Mouse (Mus musculus): ENCODE results near the gene 1110059G10Rik.

Gene 1110059G10Rik

DNA sequence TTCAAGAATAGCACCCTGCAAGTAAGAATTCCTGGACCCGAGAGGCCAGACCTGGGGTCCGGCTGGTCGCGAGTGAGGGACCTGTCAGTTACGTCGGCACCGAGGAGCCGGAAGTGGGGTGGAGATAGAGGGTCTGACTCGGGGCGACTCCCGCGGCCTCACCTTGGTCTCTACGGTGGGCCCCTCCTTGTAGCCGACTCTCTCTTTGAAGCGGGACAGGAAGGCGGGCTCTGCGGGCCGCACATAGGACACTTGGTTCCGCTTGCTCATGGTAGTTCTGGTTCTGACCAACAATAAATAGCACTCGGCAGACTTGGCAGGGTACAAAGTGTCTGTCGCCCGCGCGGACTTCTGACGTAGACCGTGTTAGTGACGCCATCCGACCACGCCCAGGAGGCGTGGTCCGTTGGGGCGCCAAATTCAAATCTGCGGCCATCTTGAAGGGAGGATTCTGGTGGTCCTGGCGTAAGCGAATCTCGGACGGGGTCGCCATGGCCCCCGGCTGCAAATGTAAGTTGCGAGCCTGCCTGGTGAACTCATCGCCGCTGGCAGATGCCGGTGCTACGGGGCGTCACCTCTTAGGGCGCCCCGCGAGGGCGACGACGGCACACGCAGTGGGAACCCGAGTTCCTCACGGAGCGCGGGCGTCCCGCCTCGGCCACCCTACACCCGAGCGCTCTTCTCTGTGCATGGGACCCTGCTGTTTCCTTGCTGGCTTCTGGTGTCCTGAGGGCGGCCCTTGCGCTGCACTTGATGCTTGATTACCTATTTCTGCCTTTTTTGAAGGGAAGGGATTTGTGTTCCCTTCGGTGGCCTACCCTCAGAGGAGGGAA is at the start of gene 1110059G10Rik, which contains the start of gene Kif15:
1110059G10Rik (minus strand) TSS at position 358 of the 833 bp plus-strand sequence.
Kif15 (plus strand) TSS at position 404 of the 833 bp plus-strand sequence.
- in situ Hi-C loops (cut with MseI, MboI) = no loop called here

DNA sequence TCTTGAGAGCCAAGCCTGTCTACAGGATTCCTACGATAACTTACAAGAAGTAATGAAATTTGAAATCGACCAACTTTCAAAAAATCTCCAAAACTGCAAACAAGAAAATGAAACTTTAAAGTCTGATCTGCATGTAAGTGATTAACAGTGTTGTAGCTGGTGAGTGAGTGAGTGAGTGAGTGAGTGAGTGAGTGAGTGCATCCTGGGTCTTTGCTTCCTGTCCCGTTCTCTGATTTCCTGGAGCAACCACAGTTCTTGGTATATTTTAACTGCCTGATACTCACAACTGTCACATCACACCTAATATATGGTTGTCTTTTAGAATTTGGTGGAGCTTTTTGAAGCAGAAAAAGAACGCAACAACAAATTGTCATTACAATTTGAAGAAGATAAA is 48.4 kb upstream of the 1110059G10Rik start:
- in situ Hi-C loops (cut with MseI, MboI) = no loop called here

DNA sequence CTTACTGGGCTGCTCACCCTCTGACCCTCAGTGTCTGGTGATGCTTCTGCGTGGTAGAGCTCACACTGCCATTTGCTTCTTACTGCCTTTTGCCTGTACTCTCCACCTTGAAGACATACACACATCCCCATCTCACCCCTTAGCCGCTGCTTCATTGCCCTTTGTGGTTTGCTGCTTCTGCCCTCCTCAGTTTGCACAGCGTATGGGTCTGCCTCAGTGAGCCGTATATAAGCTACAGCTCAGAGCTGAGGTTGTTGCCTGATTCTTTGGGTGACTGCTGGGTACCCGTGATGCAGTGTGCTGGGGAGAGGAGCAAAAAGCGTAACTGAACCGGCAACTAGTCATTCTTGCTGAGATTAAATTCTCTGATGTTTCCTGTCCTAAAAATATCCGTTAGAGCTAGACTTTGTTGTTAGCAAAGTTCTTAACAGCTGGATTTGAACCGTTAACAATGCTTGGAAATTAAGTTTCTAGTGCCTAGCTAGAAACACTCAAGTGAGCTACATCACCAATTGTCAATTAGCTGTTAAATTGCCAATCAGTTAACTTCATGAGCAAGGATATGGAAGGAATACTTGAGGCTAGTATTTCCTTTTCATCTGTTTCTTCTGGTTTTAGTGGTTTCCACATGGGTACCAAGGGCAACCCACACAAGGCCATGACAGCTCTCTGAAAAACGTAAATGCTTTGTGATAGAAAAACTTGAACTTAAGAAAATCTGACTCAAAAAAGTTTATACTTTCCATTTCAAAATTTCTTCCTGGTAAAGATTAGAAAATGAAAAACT is 47.8 kb upstream of the 1110059G10Rik start:
- in situ Hi-C loops (cut with MseI, MboI) = no loop called here

DNA sequence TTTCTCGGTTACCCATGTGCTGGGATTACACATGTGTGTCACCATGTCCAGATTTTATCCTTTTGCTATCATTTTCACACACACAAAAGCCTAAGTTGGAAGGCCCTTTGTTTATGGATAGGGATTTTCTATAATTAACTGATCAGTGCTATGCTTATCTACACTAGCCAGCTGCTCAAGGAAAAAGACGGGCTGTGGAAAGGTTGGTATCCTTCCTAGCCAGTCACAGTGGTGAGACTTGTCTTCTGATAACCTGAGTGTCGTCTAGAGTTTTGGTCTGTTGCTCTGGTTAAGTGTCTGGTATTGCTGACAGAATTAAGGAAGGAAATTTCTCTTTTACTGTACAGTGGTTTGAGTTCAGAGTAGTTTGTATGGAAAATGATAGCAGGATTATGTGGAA is 21.9 kb downstream of the 1110059G10Rik start:
- in situ Hi-C loops (cut with MseI, MboI) = no loop called here

DNA sequence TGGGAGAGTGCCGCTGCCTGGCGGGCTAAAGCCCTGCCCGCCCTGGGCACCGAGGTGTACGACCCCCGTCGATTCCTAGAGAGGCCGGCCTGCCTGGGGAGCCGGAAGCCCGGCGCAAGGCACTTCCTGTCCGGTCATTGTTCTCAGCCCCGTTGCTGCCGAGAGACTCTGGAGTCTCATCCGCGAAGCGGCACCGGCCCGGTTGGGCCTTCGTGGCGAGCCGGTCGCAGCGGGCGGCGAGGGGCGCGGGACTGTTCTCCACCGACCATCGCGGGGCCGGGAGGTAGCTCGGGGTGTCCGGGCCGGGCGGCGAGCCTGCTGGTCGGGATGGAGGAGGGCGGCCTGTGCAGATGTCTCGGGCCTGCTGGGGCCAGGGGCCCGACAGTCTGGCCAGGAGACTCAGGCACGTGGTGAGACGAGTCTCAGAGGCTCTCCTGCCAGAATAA is 27.8 kb downstream of the 1110059G10Rik start, which contains the start of gene Zfp105:
Zfp105 (plus strand) TSS at position 137 of the 446 bp plus-strand sequence.
- in situ Hi-C loops (cut with MseI, MboI) = no loop called here

DNA sequence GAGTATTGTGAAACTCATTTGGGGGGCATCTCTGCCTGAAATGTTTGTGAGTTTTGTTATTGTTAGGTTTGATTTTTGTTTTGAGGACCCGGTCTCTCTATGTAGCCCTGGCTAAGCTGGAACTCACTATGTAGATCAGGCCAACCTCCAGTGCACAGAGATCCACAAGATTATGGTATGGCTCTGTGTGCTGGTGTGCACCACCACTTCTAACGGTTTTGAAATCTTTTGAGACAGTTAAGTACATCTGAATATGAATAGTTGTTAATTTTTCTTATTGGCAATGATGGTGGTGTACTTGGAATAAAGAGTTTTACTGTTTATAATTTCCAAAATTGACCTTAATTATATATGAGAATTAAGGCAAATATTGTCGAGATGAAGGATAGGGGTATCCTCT is 28.4 kb downstream of the 1110059G10Rik start:
- in situ Hi-C loops (cut with MseI, MboI) = no loop called here

DNA sequence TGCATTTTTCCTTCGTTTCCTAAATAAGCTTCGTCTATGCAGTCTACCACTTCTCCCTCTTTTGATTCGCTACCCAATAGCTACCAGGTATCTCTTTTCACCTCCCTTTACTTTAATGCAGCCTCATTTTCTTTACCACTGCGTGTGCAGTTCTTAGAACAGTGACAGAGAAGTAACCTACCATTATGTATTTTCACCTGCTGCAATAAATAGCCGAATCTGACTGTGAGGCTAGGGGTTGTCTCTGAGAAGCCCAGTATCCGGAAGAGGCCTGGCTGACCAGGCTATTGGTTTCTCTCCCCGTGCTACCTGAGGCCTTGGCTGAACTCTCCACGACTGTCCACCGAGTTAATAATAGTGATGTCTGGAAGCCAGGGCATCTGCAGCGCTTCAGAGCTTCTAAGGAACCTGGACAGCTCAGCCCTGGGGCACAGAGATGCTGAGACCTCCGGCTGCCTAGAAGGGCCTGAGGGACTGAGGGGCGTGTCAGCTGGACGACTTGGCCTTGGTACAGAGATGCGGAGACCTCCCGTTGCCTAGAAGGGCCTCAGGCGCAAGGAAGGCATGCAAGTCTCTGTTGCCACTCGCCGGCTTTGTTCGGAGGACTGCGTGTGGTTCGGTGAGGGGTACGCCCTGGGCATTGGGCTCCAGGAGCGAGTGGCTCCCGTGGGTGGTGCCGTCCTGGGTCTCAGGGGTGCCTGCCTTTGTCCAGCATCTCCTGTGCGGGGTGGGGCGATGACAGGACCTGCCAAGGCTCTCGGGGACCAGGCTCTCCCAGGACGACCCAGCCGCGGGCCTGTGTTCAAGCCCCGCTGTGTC is 47.9 kb downstream of the 1110059G10Rik start:
- in situ Hi-C loops (cut with MseI, MboI) = no loop called here

DNA sequence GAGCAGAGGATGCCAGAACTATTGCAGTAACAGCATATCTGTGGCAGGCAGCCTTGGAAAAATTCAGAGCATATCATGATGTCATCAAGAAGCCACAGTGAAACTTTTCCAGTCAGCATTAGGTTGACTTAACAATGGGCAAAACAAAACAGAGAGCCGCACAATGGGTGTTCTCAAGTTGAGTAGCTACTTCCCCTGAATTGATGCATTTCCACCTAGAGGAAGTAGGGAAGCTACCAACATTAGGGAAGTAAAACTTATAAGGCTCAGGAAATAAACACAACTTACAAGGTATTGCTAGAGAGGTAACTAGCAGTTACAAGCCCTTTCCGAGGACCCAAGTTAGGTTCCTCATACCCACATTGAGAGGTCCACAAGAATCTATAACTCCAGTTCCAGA is 49.8 kb downstream of the 1110059G10Rik start:
- in situ Hi-C loops (cut with MseI, MboI) = no loop called here
